Mouse (Mus musculus): ENCODE measurements around the gene Arrdc5. TPM values are rescaled to one million over a fixed set of nuclear protein-coding genes. Genes with fewer than 3 reads are reported as not detected.
A peak's percentile ranks its signal among the peaks of the same experiment; 100 is the strongest.

Gene Arrdc5
- polyA plus RNA-seq (2012; rRNA removed) = not detected in 2 replicates

- TF ChIP-seq POLR2A (IDR thresholded peaks at IDR 0.05; ENCODE audit: borderline replicate concordance, extremely low read depth, low read depth, low read length) (no peak), CTCF (IDR thresholded peaks at IDR 0.05; ENCODE audit: insufficient read depth, low read length) (no peak)
- DNase-seq = no peak
- 90% methylated on average over 9 of the region's 9 CpGs for WGBS
Measured at GRCm38 (mm10) chr17:56300186-56300585, at the start of gene Arrdc5. Arrdc5 (minus strand) TSS chr17:56300286.

GRCm38 (mm10) chr17:56348586-56348985 lies 48.5 kb upstream of the Arrdc5 start:
- H3K4me1 ChIP-seq (ENCODE audit: control insufficient read depth, insufficient read depth, low read length) = no peaks in the 10 kb centered on the region
- H3K4me3 ChIP-seq (replicated peaks; ENCODE audit: extremely low read depth, low read depth, low read length) = no peak overlapping the region
- DNase-seq = no peak
- TF ChIP-seq CTCF (IDR thresholded peaks at IDR 0.05; ENCODE audit: insufficient read depth, low read length) = no peak
- TF ChIP-seq POLR2A (IDR thresholded peaks at IDR 0.05; ENCODE audit: borderline replicate concordance, extremely low read depth, low read depth, low read length) = no peak

More at GRCm38 (mm10) chr17:56300186-56300585, at the start of gene Arrdc5:
- H3K4me1 ChIP-seq (ENCODE audit: control insufficient read depth, insufficient read depth, low read length) = 0 out of 2 replicates have a peak, but pooled peaks cover 2% of the 10 kb centered on the region
- H3K4me3 ChIP-seq (replicated peaks; ENCODE audit: extremely low read depth, low read depth, low read length) = no peak within 1 kb of the TSS

- no peak overlapping the region for H3K4me3 ChIP-seq (replicated peaks; ENCODE audit: extremely low read depth, low read depth, low read length)
- H3K4me1 ChIP-seq (ENCODE audit: control insufficient read depth, insufficient read depth, low read length) = no peaks in the 10 kb centered on the region
- WGBS = 64% methylated on average over 4 of the region's 4 CpGs
- TF ChIP-seq POLR2A (IDR thresholded peaks at IDR 0.05; ENCODE audit: borderline replicate concordance, extremely low read depth, low read depth, low read length) = no peak
- no peak for TF ChIP-seq CTCF (IDR thresholded peaks at IDR 0.05; ENCODE audit: insufficient read depth, low read length)
- DNase-seq = no peak
Measured at GRCm38 (mm10) chr17:56348128-56348527, 48.0 kb upstream of the Arrdc5 start.

GRCm38 (mm10) chr17:56345364-56345763 lies 45.3 kb upstream of the Arrdc5 start:
- no peak for DNase-seq
- no peak overlapping the region for H3K4me3 ChIP-seq (replicated peaks; ENCODE audit: extremely low read depth, low read depth, low read length)
- H3K4me1 ChIP-seq (ENCODE audit: control insufficient read depth, insufficient read depth, low read length) = peaks cover 9% of the 10 kb centered on the region
- 67% methylated on average over 2 of the region's 2 CpGs for WGBS
- TF ChIP-seq CTCF (IDR thresholded peaks at IDR 0.05; ENCODE audit: insufficient read depth, low read length) = no peak
- TF ChIP-seq POLR2A (IDR thresholded peaks at IDR 0.05; ENCODE audit: borderline replicate concordance, extremely low read depth, low read depth, low read length) = no peak

- no peak for TF ChIP-seq POLR2A (IDR thresholded peaks at IDR 0.05; ENCODE audit: borderline replicate concordance, extremely low read depth, low read depth, low read length)
- no peak for TF ChIP-seq CTCF (IDR thresholded peaks at IDR 0.05; ENCODE audit: insufficient read depth, low read length)
- Histone ChIP-seq H3K4me1 (ENCODE audit: control insufficient read depth, insufficient read depth, low read length) (peaks cover 11% of the 10 kb centered on the region), H3K4me3 (replicated peaks; ENCODE audit: extremely low read depth, low read depth, low read length) (no peak overlapping the region)
- no peak for DNase-seq
- WGBS = 63% methylated on average over 3 of the region's 3 CpGs
Measured at GRCm38 (mm10) chr17:56343466-56343865, 43.4 kb upstream of the Arrdc5 start.

GRCm38 (mm10) chr17:56340717-56341116 lies 40.6 kb upstream of the Arrdc5 start:
- DNase-seq = no peak
- Histone ChIP-seq H3K4me1 (ENCODE audit: control insufficient read depth, insufficient read depth, low read length) (peaks cover 16% of the 10 kb centered on the region), H3K4me3 (replicated peaks; ENCODE audit: extremely low read depth, low read depth, low read length) (no peak overlapping the region)
- TF ChIP-seq POLR2A (IDR thresholded peaks at IDR 0.05; ENCODE audit: borderline replicate concordance, extremely low read depth, low read depth, low read length) = no peak
- TF ChIP-seq CTCF (IDR thresholded peaks at IDR 0.05; ENCODE audit: insufficient read depth, low read length) = no peak

GRCm38 (mm10) chr17:56338909-56339308 lies 38.8 kb upstream of the Arrdc5 start:
- DNase-seq = peak; percentile 36
- 59% methylated on average over 4 of the region's 4 CpGs for WGBS

GRCm38 (mm10) chr17:56337791-56338190 lies 37.7 kb upstream of the Arrdc5 start:
- Histone ChIP-seq H3K4me1 (ENCODE audit: control insufficient read depth, insufficient read depth, low read length) (peaks cover 20% of the 10 kb centered on the region), H3K4me3 (replicated peaks; ENCODE audit: extremely low read depth, low read depth, low read length) (no peak overlapping the region)
- no peak for TF ChIP-seq POLR2A (IDR thresholded peaks at IDR 0.05; ENCODE audit: borderline replicate concordance, extremely low read depth, low read depth, low read length)
- DNase-seq = no peak
- WGBS = 76% methylated on average over 6 of the region's 6 CpGs

More at GRCm38 (mm10) chr17:56338909-56339308, 38.8 kb upstream of the Arrdc5 start:
- TF ChIP-seq CTCF (IDR thresholded peaks at IDR 0.05; ENCODE audit: insufficient read depth, low read length) (peak; percentile 47), POLR2A (IDR thresholded peaks at IDR 0.05; ENCODE audit: borderline replicate concordance, extremely low read depth, low read depth, low read length) (no peak)
- no peak overlapping the region for H3K4me3 ChIP-seq (replicated peaks; ENCODE audit: extremely low read depth, low read depth, low read length)
- H3K4me1 ChIP-seq (ENCODE audit: control insufficient read depth, insufficient read depth, low read length) = peaks cover 20% of the 10 kb centered on the region

GRCm38 (mm10) chr17:56337190-56337589 lies 37.1 kb upstream of the Arrdc5 start:
- peak; percentile 47 for DNase-seq
- no peak for TF ChIP-seq POLR2A (IDR thresholded peaks at IDR 0.05; ENCODE audit: borderline replicate concordance, extremely low read depth, low read depth, low read length)
- peak; percentile 68 for TF ChIP-seq CTCF (IDR thresholded peaks at IDR 0.05; ENCODE audit: insufficient read depth, low read length)
- Histone ChIP-seq H3K4me3 (replicated peaks; ENCODE audit: extremely low read depth, low read depth, low read length) (no peak overlapping the region), H3K4me1 (ENCODE audit: control insufficient read depth, insufficient read depth, low read length) (peaks cover 20% of the 10 kb centered on the region)
- 11% methylated on average over 4 of the region's 4 CpGs for WGBS

- peaks cover 9% of the 10 kb centered on the region for H3K4me1 ChIP-seq (ENCODE audit: control insufficient read depth, insufficient read depth, low read length)
- 55% methylated on average over 8 of the region's 8 CpGs for WGBS
- H3K4me3 ChIP-seq (replicated peaks; ENCODE audit: extremely low read depth, low read depth, low read length) = no peak overlapping the region
- 0 out of 2 replicates have a peak, but pooled peaks have one; percentile 2 for TF ChIP-seq CTCF (IDR thresholded peaks at IDR 0.05; ENCODE audit: insufficient read depth, low read length)
- TF ChIP-seq POLR2A (IDR thresholded peaks at IDR 0.05; ENCODE audit: borderline replicate concordance, extremely low read depth, low read depth, low read length) = no peak
- DNase-seq = no peak
Measured at GRCm38 (mm10) chr17:56332987-56333386, 32.9 kb upstream of the Arrdc5 start.

Measured in lung, adult 2 months (tissue).